Comparison of ENCODE assay signal across 28 mouse cellular contexts in the genomic region with DNA sequence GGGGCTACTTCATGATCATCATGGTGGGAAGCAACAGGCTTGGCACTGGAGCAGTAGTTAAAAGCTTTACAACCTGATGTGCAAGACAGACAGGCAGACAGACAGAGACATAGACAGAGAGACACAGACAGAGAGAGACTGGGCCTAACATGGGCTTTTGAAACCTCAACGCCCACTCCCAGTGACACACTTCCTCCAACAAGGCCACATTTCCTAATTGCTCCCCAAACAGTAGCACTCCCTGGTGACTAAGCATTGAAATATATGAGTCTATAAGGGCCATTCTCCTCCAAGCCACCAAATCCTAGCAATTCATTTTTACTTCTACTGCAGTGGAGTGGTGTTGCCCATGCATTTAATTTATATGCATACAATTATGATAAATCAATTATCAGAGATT. TPM values are rescaled to one million over a fixed set of nuclear protein-coding genes. Genes with fewer than 3 reads are reported as not detected.
"Had no signal": no experiment of that assay in that cellular context is flagged by ENCODE, and none has a peak within 500 bp of the region (broad histone marks: within the 10 kb centered on the region; RNA-seq: fewer than 3 reads in every experiment).

No protein-coding gene starts in this region.

- H3K27me3 ChIP-seq: heart, embryonic 12.5 days; hindbrain, embryonic 12.5 days; intestine, embryonic 15.5 days; limb, embryonic 12.5 days had no signal

- H3K4me3 ChIP-seq: gastrocnemius, adult 2 months; heart, adult 2 months; heart, embryonic 12.5 days; hindbrain, embryonic 10.5 days; hindbrain, embryonic 12.5 days; intestine, embryonic 15.5 days; layer of hippocampus, adult 2 months; left cerebral cortex, adult 2 months; limb, embryonic 10.5 days; limb, embryonic 12.5 days had no signal

- H3K9me3 ChIP-seq: heart, embryonic 12.5 days; hindbrain, embryonic 10.5 days; hindbrain, embryonic 12.5 days; intestine, embryonic 15.5 days; limb, embryonic 10.5 days; limb, embryonic 12.5 days had no signal

- H3K4me1 ChIP-seq: hindbrain, embryonic 10.5 days; hindbrain, embryonic 12.5 days; intestine, embryonic 15.5 days; limb, embryonic 10.5 days; limb, embryonic 12.5 days had no signal

- H3K4me2 ChIP-seq: heart, embryonic 12.5 days; hindbrain, embryonic 12.5 days; hindbrain, embryonic 14.5 days; intestine, embryonic 15.5 days; limb, embryonic 12.5 days; liver, embryonic 11.5 days had no signal

- DNase-seq: gastrocnemius, adult 2 months; gastrocnemius, postnatal 10 days; gastrocnemius, postnatal 25 days; heart, adult 11 months; heart, adult 2 months; heart, postnatal 10 days; heart, postnatal 4 days; kidney, adult 18-20 months; kidney, adult 8-10 months; kidney, postnatal 10 days; kidney, postnatal 25 days; kidney, postnatal 4 days; liver had no signal

- H3K27ac ChIP-seq: gastrocnemius, adult 2 months; heart, adult 2 months; hindbrain, embryonic 10.5 days; hindbrain, embryonic 12.5 days; hindbrain, embryonic 14.5 days; intestine, embryonic 15.5 days; layer of hippocampus, adult 2 months; left cerebral cortex, adult 2 months; limb, embryonic 10.5 days; limb, embryonic 12.5 days had no signal

- H3K36me3 ChIP-seq: heart, embryonic 12.5 days; hindbrain, embryonic 10.5 days; hindbrain, embryonic 12.5 days; intestine, embryonic 15.5 days; limb, embryonic 10.5 days; limb, embryonic 12.5 days had no signal

- ATAC-seq: hindbrain, embryonic 16.5 days; inflammation-experienced regulatory T-cells, adult 6 months; intestine, embryonic 15.5 days; intestine, postnatal 0 days had no signal

- H3K9ac ChIP-seq: heart, embryonic 12.5 days; hindbrain, embryonic 12.5 days; hindbrain, embryonic 14.5 days; intestine, embryonic 15.5 days; limb, embryonic 12.5 days had no signal

RNA-seq across cellular contexts. Expression of gene Dhrs7c, which starts 41.8 kb away (rescaled TPM):
- total RNA-seq: layer of hippocampus, adult 2 months; layer of hippocampus, postnatal 25 days had no signal
- polyA plus RNA-seq: hindbrain, embryonic 10.5 days; hindbrain, embryonic 14.5 days; hindbrain, embryonic 16.5 days; inflammation-experienced regulatory T-cells, adult 6 months; intestine, postnatal 0 days; kidney, embryonic 14.5 days; limb, embryonic 10.5 days; liver, embryonic 11.5 days had no signal
